Mouse (Mus musculus) inflammation-experienced regulatory T-cells, adult 6 months (primary cell): ENCODE measurements around the gene Pax6. TPM values are rescaled to one million over a fixed set of nuclear protein-coding genes. Genes with fewer than 3 reads are reported as not detected.

Experiments used
- ATAC-seq: one replicate; pipeline ENCODE4 v1.8.0; 2017
- polyA plus RNA-seq, 3 experiments: library from polyadenylated mRNA; unstranded; fragments of 100-300 nt; shearing (Covaris generic); gene quantifications; one replicate each; pipeline ENCODE4 v1.2.1; 2017

The Pax6 gene
- polyA plus RNA-seq, 3 experiments from 2014 or later, result 0.20 to 0.67 TPM; not detected in 1

DNA sequence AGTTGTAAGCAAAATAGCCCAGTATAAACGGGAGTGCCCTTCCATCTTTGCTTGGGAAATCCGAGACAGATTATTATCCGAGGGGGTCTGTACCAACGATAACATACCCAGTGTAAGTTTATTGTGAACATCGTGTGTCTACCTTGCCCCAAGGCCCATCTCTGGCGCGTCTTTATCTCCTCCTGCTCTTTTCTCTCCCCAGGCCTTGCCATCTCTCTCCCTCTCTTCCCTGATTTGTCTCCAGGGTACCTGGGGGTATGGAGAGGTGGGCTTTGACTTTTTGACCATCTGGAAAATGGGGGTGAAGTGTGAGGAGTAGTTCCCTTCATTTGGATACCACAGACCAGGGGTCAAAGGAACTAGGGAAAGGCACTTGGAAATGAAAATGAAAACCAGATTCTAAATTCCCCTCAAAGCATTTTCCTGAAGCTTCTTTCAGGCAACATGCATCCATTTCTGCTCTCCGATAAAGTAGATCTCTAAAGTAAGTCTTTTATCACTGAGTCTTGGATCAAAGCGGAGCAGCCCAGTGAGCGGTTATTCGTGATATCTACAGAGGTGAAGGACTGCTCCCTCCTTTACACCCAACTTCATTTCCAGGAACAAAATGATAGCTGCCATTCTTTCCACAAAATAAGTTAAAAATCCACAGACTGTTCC, 16.4 kb downstream of the Pax6 start:
- no peak for ATAC-seq

DNA sequence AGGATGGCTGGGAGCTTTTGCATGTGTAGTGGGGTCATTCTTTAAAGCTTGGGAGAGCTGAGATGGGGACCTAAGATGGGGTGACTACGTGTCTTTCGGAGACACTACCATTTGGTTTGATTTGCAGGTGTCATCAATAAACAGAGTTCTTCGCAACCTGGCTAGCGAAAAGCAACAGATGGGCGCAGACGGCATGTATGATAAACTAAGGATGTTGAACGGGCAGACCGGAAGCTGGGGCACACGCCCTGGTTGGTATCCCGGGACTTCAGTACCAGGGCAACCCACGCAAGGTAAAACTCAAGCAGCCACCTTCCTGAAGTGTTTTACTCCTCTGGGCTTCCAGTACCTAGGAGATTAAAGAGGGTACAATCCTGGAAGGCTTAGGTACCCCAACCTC, 17.0 kb downstream of the Pax6 start:
- ATAC-seq, result no peak

DNA sequence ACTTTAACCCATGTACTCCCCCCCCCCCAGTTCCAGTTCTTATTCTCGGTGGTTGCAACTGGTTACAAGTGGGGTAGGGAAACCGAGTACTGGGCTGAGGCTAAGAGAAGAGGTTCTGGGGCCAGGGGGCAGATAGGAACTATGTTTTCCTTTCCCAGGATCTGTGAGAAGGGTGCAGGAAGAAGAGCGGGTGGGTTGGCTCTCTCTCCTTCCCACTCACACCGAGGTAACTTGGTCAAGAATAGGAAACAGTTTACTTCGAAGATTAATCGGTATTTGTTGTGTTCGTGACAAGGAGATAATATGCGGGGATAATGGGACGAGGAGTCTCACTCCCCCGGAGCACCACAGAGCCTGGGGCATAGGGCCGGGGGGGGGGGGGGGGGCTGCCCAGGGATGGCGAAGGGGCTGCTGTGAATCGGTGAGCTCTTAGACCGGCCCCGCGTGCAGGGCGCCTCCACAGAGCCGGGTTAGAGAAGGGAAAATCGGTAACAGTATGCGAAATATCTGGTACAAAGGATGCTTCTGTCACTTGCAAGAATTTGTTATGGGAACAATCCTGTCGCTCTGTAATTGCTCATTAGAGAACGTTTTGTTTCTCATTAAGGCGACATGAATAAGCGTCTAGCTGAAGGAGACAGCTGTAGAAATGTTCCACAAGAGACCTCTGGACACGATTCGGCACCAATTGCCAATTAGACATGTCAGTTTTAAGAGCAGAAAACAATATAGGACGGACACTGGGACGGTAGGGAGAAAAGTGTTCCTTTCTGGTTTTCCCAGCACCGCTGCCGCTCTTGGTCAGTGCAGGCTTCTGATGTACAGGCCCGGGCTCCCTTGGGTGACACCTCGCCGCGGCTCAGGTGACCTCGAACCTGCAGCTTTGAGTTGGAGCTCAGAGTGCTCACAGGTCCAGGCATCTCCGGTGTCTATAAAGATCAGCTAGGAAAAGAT, 17.9 kb downstream of the Pax6 start:
- ATAC-seq, result no peak

DNA sequence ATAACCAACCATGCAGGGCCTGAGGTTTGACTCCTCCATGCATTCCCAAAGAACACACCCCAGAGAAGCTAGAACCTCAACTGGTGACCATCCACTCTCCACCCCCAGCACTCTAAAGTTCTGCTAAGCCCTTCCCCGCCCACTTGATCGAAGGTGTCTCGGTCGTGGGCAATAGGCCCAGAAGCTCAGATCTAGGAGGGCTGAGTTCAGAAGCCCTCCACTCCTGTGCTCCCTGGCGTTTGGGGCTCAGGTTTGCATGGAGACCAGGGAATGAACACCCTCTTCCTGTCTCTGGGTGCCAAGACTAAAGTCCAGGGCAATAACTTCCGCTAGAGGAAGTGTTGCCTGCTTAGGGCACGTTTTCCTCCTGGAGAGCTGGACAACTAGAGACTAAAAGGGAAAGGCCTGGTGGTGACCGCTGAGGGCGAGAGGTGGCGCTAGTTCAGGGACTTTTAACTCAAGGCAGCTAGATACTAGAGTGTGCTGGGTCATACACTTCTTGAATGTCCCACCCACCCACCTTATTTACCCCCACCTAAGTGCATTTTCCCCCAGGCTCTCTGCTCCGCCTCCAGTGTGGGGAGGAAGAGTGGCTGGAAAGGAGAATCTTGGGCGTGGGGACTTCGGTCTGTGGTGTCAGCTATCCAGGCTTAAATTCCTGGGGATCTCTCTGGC, 18.8 kb downstream of the Pax6 start:
- no peak for ATAC-seq

DNA sequence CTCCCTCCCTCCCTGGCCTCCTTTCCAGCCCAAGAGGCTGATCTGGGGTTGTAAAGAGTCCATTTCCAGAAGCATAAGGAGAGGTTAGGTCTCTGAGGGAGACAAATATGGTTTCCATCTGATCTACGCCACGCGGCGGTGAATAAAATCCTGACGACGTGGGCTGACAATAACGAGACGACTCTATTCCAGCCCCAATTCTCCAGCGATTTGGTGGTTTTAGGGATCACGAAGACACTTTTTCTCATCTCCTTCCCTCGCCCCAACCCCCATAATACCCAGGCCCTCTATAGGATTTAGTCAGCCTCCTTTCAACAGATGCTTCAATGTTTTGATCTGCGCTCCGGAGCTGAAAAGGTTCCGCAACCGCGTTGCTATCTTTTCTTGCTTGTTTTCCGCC, 19.3 kb downstream of the Pax6 start:
- ATAC-seq, result no peak

DNA sequence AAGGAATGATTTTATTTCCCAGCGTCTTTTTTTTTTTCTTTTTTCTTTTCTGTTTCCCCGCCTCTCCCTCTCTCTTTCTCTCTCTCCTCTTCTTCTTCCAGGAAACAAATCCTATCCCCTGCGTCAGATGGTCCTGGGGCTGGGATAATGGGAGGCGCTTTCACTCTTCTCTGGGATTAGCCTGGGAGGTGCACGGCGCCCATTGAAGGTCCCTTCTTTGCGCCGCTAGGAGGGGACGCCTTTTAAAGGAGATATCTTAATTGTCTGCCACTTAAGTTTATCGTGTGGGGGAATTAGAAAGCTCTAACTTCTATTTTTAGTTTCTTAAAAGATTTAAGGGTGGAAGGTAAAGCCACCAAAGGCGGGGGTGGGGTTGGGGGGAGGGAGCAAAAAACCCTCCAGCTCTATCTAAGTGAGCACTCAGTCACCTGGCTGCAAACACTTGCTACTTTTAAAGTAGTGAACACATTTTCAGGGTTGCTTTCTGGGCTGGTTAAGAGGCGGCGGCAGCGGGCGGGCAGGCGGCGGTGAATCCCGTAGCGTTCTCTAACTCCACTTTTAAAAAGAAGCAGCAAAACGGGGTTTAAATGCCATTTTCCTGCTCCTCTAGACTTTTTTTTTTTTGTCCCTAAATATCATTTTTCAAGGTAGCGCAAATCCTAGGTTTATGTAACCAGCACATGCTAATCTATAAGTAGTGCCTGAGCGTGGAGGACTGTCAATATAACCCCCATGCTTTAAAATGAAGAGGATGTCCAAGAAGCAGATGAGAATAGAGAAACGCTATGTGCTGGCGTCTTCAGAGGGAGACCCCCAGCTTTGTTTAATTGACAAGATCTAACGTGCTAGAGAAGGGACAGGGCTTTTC, 20.0 kb downstream of the Pax6 start:
- ATAC-seq, result no peak

DNA sequence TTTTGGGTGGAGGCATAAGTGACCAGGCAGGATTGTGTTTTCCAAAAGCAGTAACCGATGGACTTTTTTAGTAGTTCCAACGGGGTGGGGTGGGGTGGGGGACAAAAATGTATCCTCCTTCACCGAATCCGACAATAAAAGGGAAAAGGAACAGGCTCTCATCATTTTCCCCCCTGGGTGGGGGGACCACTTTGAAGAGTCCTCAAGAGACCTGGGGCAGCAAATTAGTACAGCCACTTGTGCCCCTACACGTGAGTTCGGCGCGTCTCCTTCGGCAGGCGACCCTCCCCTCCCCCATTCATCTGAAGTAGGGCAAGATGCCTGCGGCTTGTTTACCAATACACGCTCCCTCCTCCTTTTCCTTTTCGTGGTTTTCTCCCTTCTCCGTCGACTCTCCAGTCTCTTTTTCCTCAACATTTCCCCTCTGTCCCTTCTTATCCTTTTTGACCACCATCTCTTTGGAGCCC, 20.6 kb downstream of the Pax6 start:
- no peak for ATAC-seq

DNA sequence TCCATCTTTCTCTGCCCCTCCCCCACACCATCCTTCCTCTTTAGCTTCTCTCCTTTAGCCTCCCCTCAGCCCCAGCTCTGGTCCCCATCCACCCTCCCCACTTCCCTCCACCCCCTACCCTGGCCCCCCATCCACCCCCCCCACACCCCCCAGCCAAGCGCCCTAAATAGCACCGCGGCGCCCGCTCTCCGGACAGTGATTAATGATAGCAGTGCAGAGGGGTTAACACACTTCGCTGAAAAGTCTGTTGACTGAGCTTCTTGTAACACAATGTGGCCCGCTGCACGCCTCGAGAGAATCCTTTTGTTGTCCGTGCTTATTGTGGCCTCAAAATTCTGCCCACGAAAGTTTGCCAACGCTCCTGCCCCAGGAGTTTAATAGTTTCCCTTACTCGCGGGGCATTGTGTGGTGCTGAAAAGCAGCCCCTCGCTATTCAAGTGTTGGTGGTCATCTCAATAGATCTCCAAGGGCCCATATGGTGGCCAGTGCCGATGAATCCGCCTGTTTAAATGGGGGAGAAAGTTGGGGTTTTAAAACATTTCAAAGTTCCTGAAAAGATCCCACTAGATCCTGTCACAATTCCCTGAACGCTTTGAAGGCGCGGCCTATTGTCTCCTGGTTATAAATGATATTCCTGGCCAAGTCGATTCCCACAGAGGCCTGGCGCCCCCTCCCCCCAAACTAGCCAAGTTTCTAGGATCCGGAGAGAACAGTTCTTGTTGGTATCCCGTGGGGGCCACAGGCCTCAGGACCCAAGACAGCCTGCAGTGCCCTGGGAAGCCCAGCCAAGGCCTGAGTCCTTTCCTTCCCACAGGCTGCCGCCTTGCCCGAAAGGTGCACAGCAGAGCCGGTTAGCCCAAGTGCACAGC, 21.3 kb downstream of the Pax6 start:
- no peak for ATAC-seq

DNA sequence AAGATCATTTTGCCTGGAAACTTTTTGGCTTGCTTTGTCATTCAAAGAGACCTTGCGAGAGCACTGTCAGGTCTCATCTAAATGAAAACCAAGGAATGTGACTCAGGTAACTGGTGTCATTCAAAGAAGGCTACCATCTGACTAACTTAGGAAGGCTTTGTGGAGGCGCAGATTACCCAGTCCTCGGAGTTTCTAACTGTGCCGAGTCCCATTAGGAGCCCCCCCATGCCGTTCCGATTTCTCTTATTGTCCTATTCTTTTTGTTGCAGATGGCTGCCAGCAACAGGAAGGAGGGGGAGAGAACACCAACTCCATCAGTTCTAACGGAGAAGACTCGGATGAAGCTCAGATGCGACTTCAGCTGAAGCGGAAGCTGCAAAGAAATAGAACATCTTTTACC, 22.6 kb downstream of the Pax6 start:
- no peak for ATAC-seq

DNA sequence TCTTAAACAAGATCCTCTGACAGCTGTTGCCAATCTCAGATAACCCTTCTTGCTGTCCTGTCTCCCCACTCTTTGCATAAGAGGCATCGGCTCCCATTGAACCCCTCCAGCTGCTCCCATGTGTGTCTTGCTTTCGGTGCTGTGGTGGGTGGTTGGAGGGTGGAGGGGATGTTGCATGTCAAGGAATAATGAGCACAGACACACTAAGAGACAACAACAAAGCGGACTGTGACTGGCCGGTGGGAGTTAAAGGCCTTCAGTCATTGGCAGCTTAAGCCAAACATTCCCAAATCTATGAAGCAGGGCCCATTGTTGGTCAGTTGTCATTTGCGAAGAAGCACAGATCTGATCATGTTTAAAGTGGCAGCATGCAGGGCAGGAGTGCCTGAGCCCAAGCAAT, 29.0 kb downstream of the Pax6 start:
- ATAC-seq, result no peak

DNA sequence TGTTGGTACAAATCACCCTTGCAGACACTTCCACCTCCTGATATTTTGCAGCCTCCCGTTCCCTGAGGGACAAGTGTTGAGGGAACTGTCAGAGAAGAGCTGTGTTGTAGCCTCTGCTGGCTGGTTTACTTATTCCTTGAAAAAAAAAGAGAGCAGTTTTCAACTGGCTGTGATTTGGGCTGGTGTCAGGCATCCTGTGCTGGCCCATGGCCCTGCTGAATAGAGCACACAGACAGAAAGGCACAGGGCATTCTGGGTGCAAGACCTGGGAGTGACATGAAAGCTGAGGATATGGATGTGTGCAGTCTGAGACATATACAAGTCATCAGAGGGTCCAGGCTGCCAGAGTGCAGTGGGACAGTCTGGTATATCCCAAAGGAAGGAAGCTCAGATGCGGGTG, 29.9 kb downstream of the Pax6 start:
- no peak for ATAC-seq

DNA sequence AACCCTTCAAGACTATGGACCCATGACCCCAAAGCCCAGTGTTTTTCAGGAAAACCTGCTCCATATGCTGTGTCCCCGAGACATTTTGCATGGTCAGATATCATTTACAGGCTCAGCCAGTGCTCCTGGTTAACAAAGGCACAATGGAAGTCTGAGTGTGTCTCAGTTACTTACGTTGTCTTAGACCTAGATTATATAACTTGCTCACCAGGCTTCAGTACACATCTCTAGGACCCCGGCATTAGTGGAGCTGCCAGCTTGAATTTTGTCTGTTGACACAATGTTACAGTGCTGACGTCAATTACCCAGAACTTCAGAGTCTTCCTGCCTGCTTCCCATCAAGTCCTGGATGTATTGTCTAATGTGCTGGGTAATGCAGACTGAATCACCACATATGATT, 33.1 kb downstream of the Pax6 start:
- ATAC-seq, result no peak

DNA sequence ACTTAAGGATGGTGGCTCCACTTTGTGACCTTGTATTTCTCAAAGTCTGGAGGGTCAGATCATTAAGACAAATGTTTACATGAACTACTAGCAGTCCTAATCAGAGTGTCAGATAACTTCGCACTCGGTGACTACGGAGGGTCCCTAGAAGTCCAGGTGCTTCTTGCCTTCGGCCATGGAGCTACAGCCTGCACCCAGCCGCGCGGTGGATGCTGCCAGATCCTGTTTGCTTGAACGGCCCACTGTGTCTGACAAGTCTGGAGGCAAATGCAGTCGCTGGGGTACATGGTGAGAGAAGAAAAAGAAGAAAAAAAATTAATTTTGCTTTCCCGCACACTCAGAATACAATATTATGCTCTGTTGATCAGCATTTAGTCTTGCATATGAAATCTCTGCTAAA, 33.9 kb downstream of the Pax6 start:
- no peak for ATAC-seq

DNA sequence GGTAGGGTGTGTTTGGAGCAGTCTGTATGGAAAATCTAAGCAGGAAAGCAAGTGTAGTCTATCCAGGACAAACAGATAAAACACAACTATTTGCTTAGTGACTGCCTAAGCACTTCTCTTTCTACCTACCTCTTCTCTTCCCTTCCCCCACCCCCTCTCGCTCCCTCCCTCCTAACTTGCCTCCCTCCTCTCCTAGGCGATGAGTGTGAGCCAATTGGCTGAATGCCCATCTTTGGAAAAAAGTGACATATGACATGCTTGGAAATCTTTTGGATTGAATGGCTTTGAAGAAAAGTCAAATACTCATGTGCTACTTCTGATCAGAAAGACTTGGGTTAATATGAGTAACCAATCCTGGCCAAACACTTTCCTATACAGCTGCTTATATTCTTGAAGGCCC, 36.6 kb downstream of the Pax6 start:
- ATAC-seq, result no peak

DNA sequence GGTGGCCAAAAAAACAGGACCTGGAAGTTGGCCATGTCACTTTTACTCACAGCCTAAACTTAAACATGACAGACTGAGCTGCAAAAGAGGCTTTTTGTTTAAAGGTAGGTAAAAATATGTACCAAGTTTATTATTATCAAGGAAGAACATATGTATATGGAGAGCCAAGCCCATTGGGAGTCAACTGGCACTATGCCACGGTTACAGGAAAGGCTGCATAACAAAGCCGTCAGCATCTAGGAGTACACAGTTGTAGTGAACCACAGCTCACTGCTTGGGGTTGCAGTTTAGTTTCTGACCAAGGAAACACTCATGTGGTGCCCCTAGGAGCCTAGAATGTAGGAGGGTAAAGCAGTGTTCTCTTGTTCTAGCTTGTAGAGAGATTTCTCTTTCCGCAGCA, 40.4 kb downstream of the Pax6 start:
- ATAC-seq, result no peak

DNA sequence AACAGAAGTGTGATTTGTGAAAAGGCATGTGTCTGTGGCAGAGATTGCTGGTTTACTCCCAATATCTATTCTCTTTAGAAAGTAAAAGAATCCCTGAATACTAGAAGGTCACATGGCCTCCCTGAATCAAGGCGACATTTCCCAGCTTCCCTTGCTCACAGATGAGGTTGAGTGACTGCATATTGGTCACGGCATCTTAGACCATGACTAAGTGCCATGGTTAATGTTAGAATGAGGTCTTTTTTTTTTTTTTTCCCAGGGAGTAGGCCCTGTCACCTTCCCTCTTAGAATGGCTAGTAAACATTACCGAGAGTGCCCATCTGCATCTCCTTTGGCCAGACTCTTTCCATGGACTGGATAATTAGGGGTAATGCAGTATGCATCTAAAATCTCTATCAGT, 41.8 kb downstream of the Pax6 start:
- ATAC-seq, result no peak

DNA sequence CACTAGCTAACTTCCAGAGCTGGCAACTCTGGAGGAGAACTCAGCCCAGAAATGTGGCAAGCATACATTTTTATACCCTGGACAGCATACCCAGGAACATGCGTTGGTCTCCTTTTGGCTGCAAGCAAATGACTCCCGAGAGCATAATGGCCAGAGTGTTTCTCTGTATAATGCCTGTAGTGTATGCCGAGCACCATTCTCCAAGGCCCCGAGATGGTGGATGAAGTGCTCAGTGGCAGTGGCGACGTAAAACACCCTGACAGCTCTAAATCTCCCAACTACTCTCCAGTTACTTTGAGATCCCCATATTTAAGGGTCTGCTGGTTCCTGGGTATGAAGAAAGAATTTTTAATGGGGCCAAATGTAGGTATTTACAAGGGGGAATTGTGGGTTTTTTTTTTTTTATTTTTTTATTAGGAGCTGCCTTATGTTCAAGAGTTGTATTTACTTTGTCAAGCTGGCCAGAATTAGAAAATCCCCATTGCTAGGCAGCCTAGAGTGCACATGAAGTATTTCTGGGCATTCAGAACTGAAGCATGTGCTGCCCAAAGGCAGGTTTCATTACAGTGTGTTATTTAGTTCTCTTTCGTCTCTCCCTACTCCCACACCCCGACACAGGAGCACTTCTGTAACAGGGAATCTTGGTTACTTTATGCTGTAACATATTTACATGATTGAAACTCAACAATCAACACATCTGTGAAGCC, 46.9 kb downstream of the Pax6 start:
- no peak for ATAC-seq

DNA sequence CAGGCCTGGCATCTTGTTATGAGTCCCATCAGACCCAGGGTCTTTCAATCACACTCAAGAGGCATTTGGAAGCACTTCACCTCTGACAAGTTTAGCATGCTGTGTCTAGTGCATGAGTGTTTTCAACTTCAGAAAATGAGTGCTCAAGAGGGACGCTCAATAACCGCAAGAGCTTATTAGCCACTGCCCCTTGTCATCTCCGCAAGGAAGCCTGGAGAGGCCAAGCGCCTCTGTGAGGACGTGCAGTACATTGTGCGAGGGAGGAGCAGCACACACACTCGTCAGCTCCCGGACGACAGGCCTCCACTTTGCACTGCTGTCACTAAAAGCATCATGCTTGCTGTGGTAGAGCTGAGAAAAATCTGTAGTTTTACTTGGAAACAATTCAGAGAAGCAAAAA, 58.0 kb downstream of the Pax6 start:
- no peak for ATAC-seq

DNA sequence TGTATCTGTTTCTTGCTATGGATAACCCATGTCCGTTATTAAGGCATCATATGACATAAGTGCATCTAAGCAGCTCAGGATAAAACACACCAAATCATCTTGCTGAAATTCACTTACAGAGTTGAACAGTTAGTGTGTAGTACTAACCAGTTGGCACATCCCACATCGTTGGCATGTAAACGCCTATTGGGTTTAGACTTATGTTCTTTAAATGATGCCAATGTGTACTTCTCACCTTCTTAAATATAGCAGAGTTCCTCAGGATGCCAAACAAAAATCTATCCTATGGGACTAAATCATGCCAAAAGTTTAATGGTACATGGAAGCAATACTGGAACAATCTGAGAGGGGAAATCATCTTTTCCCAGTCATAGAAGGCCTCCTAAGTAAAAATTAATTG, 62.0 kb downstream of the Pax6 start:
- no peak for ATAC-seq

DNA sequence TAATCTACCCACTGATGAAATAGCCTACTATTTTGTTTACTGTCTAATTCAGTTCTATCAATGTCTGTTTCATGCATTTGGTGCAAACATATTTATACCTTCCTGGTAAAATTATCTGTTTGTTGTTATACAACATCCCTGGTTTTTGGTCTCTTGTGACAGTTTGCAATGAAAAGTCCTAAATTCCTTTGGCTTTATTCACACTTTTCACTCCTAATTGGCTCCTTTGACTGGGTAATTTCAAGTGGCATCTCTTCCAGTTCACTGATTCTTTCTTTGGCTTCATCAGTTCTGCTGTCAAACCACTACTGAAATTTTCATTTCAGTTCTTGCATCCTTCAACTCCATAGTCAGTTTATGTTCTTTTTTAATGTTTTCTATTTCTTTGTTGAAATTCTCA, 67.5 kb downstream of the Pax6 start:
- no peak for ATAC-seq

DNA sequence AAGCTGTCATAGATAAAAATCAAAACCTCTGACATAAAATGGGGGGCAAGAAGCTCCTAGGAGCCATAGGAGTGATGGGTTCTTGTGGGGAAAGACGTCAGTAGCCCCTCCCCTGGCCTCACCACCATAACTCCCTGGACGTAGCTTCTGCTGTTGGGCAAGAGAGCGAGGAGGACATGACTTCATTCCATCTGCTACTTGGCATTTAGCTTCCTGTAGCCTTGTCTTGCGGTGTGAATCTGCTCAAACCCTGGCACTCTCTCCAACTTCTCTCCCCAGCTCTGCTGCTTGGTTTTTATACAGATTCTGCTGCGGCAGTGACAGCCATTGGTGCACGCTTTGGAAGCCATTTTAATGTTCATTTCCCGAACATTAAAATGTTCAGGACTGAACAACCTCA, 78.2 kb downstream of the Pax6 start:
- no peak for ATAC-seq
